ENCODE assay signal across 8 mouse cellular contexts in the genomic region with DNA sequence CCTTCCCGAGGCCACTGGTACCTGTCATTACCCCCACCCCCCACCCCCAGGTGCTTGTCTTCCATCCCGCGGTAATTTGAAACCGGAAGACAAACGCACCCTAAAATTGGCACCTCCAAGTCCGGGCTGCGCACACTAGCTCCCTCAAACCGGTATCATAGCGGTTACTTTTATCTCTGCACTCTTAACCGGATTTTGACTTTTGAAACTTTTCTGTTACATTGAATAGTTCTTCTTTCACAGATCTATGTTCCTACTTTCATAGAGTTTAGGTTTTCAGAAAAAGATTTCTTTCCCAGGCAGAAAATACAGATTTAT.
DNase-seq lines count a peak whose midpoint lies in the region; ATAC-seq and TF ChIP-seq lines count a peak whose summit lies in the region.

No protein-coding gene starts in this region.

- peak; percentile 31 for DNase-seq in embryo, embryonic 10.5 days (ENCODE audit: low spot score)
- no peak for DNase-seq in embryo, embryonic 9.5 days (ENCODE audit: extremely low spot score)
- no peak for DNase-seq in left cerebral cortex, postnatal 36 days (ENCODE audit: low spot score in 2 of 2)
- DNase-seq in layer of hippocampus, postnatal 14 days (ENCODE audit: low spot score in 2 of 2), result no peak
- no peak for DNase-seq in kidney, postnatal 10 days

- intact Hi-C loops in left cerebral cortex, postnatal 36 days (cut with DNase I), result loop anchor here (5.0 kb wide), 2 partner anchors 67 to 82 kb away; partner anchors contain the start of genes Bmi1 and Spag6

- peak overlapping the region; percentile 67 for H3K4me3 ChIP-seq in E14TG2a.4 (replicated peaks; ENCODE audit: low read length)
- peak overlapping the region; percentile 40 for H3K4me3 ChIP-seq in hindbrain, embryonic 13.5 days
- H3K4me3 ChIP-seq in midbrain, embryonic 12.5 days, result peak overlapping the region; percentile 41

- WGBS in hindbrain, embryonic 13.5 days, result 6% methylated on average over 10 of the region's 10 CpGs
- WGBS in midbrain, embryonic 12.5 days, result 3% methylated on average over 10 of the region's 10 CpGs

- no peak for TF ChIP-seq CTCF in E14TG2a.4 (conservative IDR thresholded peaks at IDR 0.05; ENCODE audit: low read length)

- H3K4me1 ChIP-seq in E14TG2a.4 (replicated peaks; ENCODE audit: low read depth, low read length), result peaks cover 22% of the 10 kb centered on the region
- H3K4me1 ChIP-seq in hindbrain, embryonic 13.5 days (replicated peaks), result peaks cover 22% of the 10 kb centered on the region
- peaks cover 22% of the 10 kb centered on the region for H3K4me1 ChIP-seq in midbrain, embryonic 12.5 days

- no peaks in the 10 kb centered on the region for H3K36me3 ChIP-seq in E14TG2a.4 (ENCODE audit: insufficient read depth, low read length)
- no peaks in the 10 kb centered on the region for H3K36me3 ChIP-seq in hindbrain, embryonic 13.5 days
- H3K36me3 ChIP-seq in midbrain, embryonic 12.5 days, result no peaks in the 10 kb centered on the region

- H3K4me2 ChIP-seq in hindbrain, embryonic 13.5 days, result peak overlapping the region; percentile 71
- H3K4me2 ChIP-seq in midbrain, embryonic 12.5 days (replicated peaks), result peak overlapping the region; percentile 67

- no peak overlapping the region for H3K9ac ChIP-seq in hindbrain, embryonic 13.5 days
- no peak overlapping the region for H3K9ac ChIP-seq in midbrain, embryonic 12.5 days (replicated peaks)

- ATAC-seq in hindbrain, embryonic 13.5 days (ENCODE audit: low FRiP score), result no peak
- no peak for ATAC-seq in midbrain, embryonic 12.5 days (ENCODE audit: low FRiP score, low read depth)

- peaks cover 59% of the 10 kb centered on the region for H3K27me3 ChIP-seq in E14TG2a.4 (ENCODE audit: insufficient read depth, low read length)
- peaks cover 61% of the 10 kb centered on the region for H3K27me3 ChIP-seq in hindbrain, embryonic 13.5 days
- peaks cover 50% of the 10 kb centered on the region for H3K27me3 ChIP-seq in midbrain, embryonic 12.5 days

- H3K27ac ChIP-seq in hindbrain, embryonic 13.5 days, result no peak overlapping the region
- no peak overlapping the region for H3K27ac ChIP-seq in midbrain, embryonic 12.5 days (replicated peaks)

- no peaks in the 10 kb centered on the region for H3K9me3 ChIP-seq in E14TG2a.4 (ENCODE audit: low read length)
- H3K9me3 ChIP-seq in hindbrain, embryonic 13.5 days, result no peaks in the 10 kb centered on the region
- H3K9me3 ChIP-seq in midbrain, embryonic 12.5 days, result no peaks in the 10 kb centered on the region
